Mouse (Mus musculus) embryo, embryonic 11.5 days (tissue): Measurements from ENCODE around the gene Ankrd12.

Experiments
- DNase-seq: peaks from one replicate; pipeline ENCODE4 v3.0.0-alpha.2; 2012; ENCODE audit warnings: low read depth, low spot score

Ankrd12 gene

GRCm38 (mm10) chr17:65967751-65968150 lies 109.1 kb downstream of the Ankrd12 start:
- DNase-seq: no peak

- no peak for DNase-seq
Observed at GRCm38 (mm10) chr17:65962263-65962662, 114.6 kb downstream of the Ankrd12 start.

- DNase-seq: no peak
Observed at GRCm38 (mm10) chr17:65961606-65962136, 115.2 kb downstream of the Ankrd12 start.

- DNase-seq: no peak
Observed at GRCm38 (mm10) chr17:65959011-65959410, 117.9 kb downstream of the Ankrd12 start.

- DNase-seq: no peak
Observed at GRCm38 (mm10) chr17:65958366-65958765, 118.5 kb downstream of the Ankrd12 start.

GRCm38 (mm10) chr17:65957782-65958325 lies 119.0 kb downstream of the Ankrd12 start:
- no peak for DNase-seq

GRCm38 (mm10) chr17:65956993-65957781 lies 119.7 kb downstream of the Ankrd12 start:
- DNase-seq: no peak

- DNase-seq: no peak
Observed at GRCm38 (mm10) chr17:65956140-65956539, 120.7 kb downstream of the Ankrd12 start.

- DNase-seq: no peak
Observed at GRCm38 (mm10) chr17:65953959-65954358, 122.9 kb downstream of the Ankrd12 start.

GRCm38 (mm10) chr17:65952083-65952482 lies 124.8 kb downstream of the Ankrd12 start:
- DNase-seq: no peak

- peak; percentile 78 for DNase-seq
Observed at GRCm38 (mm10) chr17:65950622-65951404, 126.1 kb downstream of the Ankrd12 start, which contains the start of gene Twsg1. Twsg1 (minus strand) TSS chr17:65951226.

- DNase-seq: no peak
Observed at GRCm38 (mm10) chr17:65950183-65950582, 126.7 kb downstream of the Ankrd12 start.

- no peak for DNase-seq
Observed at GRCm38 (mm10) chr17:65947307-65947706, 129.6 kb downstream of the Ankrd12 start.

- no peak for DNase-seq
Observed at GRCm38 (mm10) chr17:65945420-65945819, 131.5 kb downstream of the Ankrd12 start.

GRCm38 (mm10) chr17:65942394-65942793 lies 134.5 kb downstream of the Ankrd12 start:
- no peak for DNase-seq

GRCm38 (mm10) chr17:65941275-65941674 lies 135.6 kb downstream of the Ankrd12 start:
- DNase-seq: no peak

GRCm38 (mm10) chr17:65940221-65940620 lies 136.7 kb downstream of the Ankrd12 start:
- no peak for DNase-seq

- DNase-seq: no peak
Observed at GRCm38 (mm10) chr17:65939461-65940192, 137.3 kb downstream of the Ankrd12 start.

GRCm38 (mm10) chr17:65937671-65938070 lies 139.2 kb downstream of the Ankrd12 start:
- no peak for DNase-seq

GRCm38 (mm10) chr17:65933741-65934140 lies 143.1 kb downstream of the Ankrd12 start:
- DNase-seq: no peak

- DNase-seq: no peak
Observed at GRCm38 (mm10) chr17:65931525-65931924, 145.4 kb downstream of the Ankrd12 start.
